Mouse (Mus musculus) ES-E14 (cell line): ENCODE measurements at regions not wholly inside any gene's neighbourhood (a gene's known extent, or its start where the extent isn't known, plus 50 kb on each side); places are given as distances from the start of the nearest gene placed in this dataset.

Source experiments
- DNase-seq: peaks from one replicate; pipeline ENCODE4 v3.0.0-alpha.2; 2013; ENCODE audit warnings: low read depth, low spot score
- H3K27ac ChIP-seq: 2 replicates; pipeline ENCODE4 v1.5.1; 2012; ENCODE audit warnings: low read depth, mild to moderate bottlenecking, low read length, moderate library complexity, mixed read lengths; ENCODE audit not compliant: poor library complexity, insufficient read depth, severe bottlenecking
- H3K36me3 ChIP-seq: 2 replicates; pipeline ENCODE4 v1.6.1; 2012; ENCODE audit warnings: mild to moderate bottlenecking, low read length, moderate library complexity, mixed read lengths; ENCODE audit not compliant: control insufficient read depth, poor library complexity, insufficient read depth, severe bottlenecking
- H3K4me1 ChIP-seq, 2 experiments: fragments of 150-350 bp in 1 of 2; sonication (generic) in 1 of 2; 2 replicates each; pipeline ENCODE4 v1.6.1; 2012; ENCODE audit warnings: low read length in 2 of 2, mild to moderate bottlenecking in 1 of 2, mixed read lengths in 1 of 2; ENCODE audit not compliant: control insufficient read depth in 2 of 2, insufficient read depth in 2 of 2, poor library complexity in 1 of 2
- H3K4me3 ChIP-seq, 2 experiments: fragments of 150-350 bp in 1 of 2; sonication (generic) in 1 of 2; 2 replicates each; pipeline ENCODE4 v1.5.1; 2012; ENCODE audit warnings: low read length in 2 of 2, low read depth in 1 of 2, mild to moderate bottlenecking in 1 of 2, mixed read lengths in 1 of 2; ENCODE audit not compliant: insufficient read depth in 1 of 2, poor library complexity in 1 of 2, severe bottlenecking in 1 of 2
- H3K9ac ChIP-seq: 2 replicates; pipeline ENCODE4 v1.6.1; 2012; ENCODE audit warnings: low read depth, mild to moderate bottlenecking, low read length, mixed read lengths; ENCODE audit not compliant: poor library complexity, insufficient read depth, severe bottlenecking
- H3K9me3 ChIP-seq: fragments of 150-350 bp; sonication (generic); 2 replicates; pipeline ENCODE4 v1.6.1; 2012; ENCODE audit warnings: low read depth, mild to moderate bottlenecking, low read length; ENCODE audit not compliant: control insufficient read depth, insufficient read depth
- CHD2 ChIP-seq: IDR thresholded peaks from 2 replicates; pipeline ENCODE4 v1.6.1; 2014; ENCODE audit warnings: mild to moderate bottlenecking, low read depth, low read length, inconsistent platforms
- HCFC1 ChIP-seq: IDR thresholded peaks from 2 replicates; pipeline ENCODE4 v1.6.1; 2012; ENCODE audit warnings: low read length, inconsistent platforms, borderline replicate concordance; ENCODE audit not compliant: insufficient read depth
- MAFK ChIP-seq: IDR thresholded peaks from 2 replicates; pipeline ENCODE4 v1.6.1; 2014; ENCODE audit warnings: mild to moderate bottlenecking, low read depth, low read length, inconsistent platforms; ENCODE audit not compliant: insufficient read depth
- ZC3H11A ChIP-seq: IDR thresholded peaks from 2 replicates; pipeline ENCODE4 v1.6.1; 2012; ENCODE audit warnings: low read depth, mild to moderate bottlenecking, inconsistent platforms, low read length, borderline replicate concordance
- ZNF384 ChIP-seq: IDR thresholded peaks from 2 replicates; pipeline ENCODE4 v1.6.1; 2012; ENCODE audit warnings: low read depth, low read length, inconsistent platforms
- in situ Hi-C, 2 experiments: fragments of 600-800 bp; cut with MboI; formaldehyde crosslinking; loops; one replicate each; pipeline ENCODE4 v1.15.1; 2025; ENCODE audit warnings: low sequenced_read_pairs in 2 of 2, inconsistent platforms in 1 of 2; ENCODE audit not compliant: unreplicated experiment in 2 of 2

- Histone ChIP-seq H3K4me3 (no peak overlapping the region), H3K9me3 (no peaks in the 10 kb centered on the region), H3K36me3 (no peaks in the 10 kb centered on the region), H3K27ac (no peak overlapping the region), H3K4me1 (no peaks in the 10 kb centered on the region), H3K9ac (no peak overlapping the region)
- TF ChIP-seq ZNF384 (no peak), MAFK (no peak), ZC3H11A (no peak), CHD2 (no peak), HCFC1 (no peak)
- in situ Hi-C loops = no loop called here
- DNase-seq = no peak
These were observed 799.2 kb upstream of the Cited2 start for GRCm38 (mm10) chr10:16923851-16924250.

GRCm38 (mm10) chr10:16937705-16938104, 785.3 kb upstream of the Cited2 start:
- no peak for TF ChIP-seq MAFK
- TF ChIP-seq ZNF384 = no peak
- in situ Hi-C loops = no loop called here

GRCm38 (mm10) chr10:16951636-16952035, 771.4 kb upstream of the Cited2 start:
- no peak overlapping the region for H3K27ac ChIP-seq
- DNase-seq = no peak
- in situ Hi-C loops = no loop called here

More at GRCm38 (mm10) chr10:16937705-16938104, 785.3 kb upstream of the Cited2 start:
- no peak for DNase-seq
- no peaks in the 10 kb centered on the region for H3K36me3 ChIP-seq
- no peaks in the 10 kb centered on the region for H3K4me1 ChIP-seq
- no peak overlapping the region for H3K4me3 ChIP-seq
- no peaks in the 10 kb centered on the region for H3K9me3 ChIP-seq
- H3K27ac ChIP-seq = no peak overlapping the region
- H3K9ac ChIP-seq = no peak overlapping the region

GRCm38 (mm10) chr10:16960971-16961370, 762.0 kb upstream of the Cited2 start:
- Histone ChIP-seq H3K27ac (no peak overlapping the region), H3K9me3 (no peaks in the 10 kb centered on the region), H3K9ac (no peak overlapping the region), H3K36me3 (no peaks in the 10 kb centered on the region), H3K4me3 (no peak overlapping the region), H3K4me1 (no peaks in the 10 kb centered on the region)
- DNase-seq = no peak
- TF ChIP-seq HCFC1 = no peak
- TF ChIP-seq ZC3H11A = no peak
- no peak for TF ChIP-seq CHD2
- no peak for TF ChIP-seq MAFK
- no peak for TF ChIP-seq ZNF384
- in situ Hi-C loops = no loop called here

More at GRCm38 (mm10) chr10:16951636-16952035, 771.4 kb upstream of the Cited2 start:
- Histone ChIP-seq H3K9me3 (no peaks in the 10 kb centered on the region), H3K4me1 (no peaks in the 10 kb centered on the region), H3K4me3 (no peak overlapping the region), H3K36me3 (no peaks in the 10 kb centered on the region), H3K9ac (no peak overlapping the region)
- TF ChIP-seq ZC3H11A (no peak), MAFK (no peak), ZNF384 (no peak), CHD2 (no peak), HCFC1 (no peak)

- no peak overlapping the region for H3K27ac ChIP-seq
- no peak overlapping the region for H3K9ac ChIP-seq
- in situ Hi-C loops = no loop called here
- no peak overlapping the region for H3K4me3 ChIP-seq
- no peaks in the 10 kb centered on the region for H3K36me3 ChIP-seq
- TF ChIP-seq CHD2 (no peak), HCFC1 (no peak), ZNF384 (no peak), ZC3H11A (no peak), MAFK (no peak)
- DNase-seq = no peak
- no peaks in the 10 kb centered on the region for H3K4me1 ChIP-seq
- H3K9me3 ChIP-seq = no peaks in the 10 kb centered on the region
These were observed 760.6 kb upstream of the Cited2 start for GRCm38 (mm10) chr10:16962463-16962862.
